Mouse (Mus musculus): Measurements from ENCODE around the gene Smpdl3a.
A peak's percentile ranks its signal among the peaks of the same experiment; 100 is the strongest.

The Smpdl3a gene

GRCm38 (mm10) chr10:57794018-57794417, at the start of gene Smpdl3a:
Gene Smpdl3a, plus strand, starts transcription at chr10:57794335.
- no peak for DNase-seq

GRCm38 (mm10) chr10:57745452-57745851, 48.7 kb upstream of the Smpdl3a start:
- no peak for DNase-seq

GRCm38 (mm10) chr10:57747127-57747526, 47.0 kb upstream of the Smpdl3a start:
- DNase-seq, result no peak

- DNase-seq, result no peak
Measured at GRCm38 (mm10) chr10:57753343-57753742, 40.8 kb upstream of the Smpdl3a start.

GRCm38 (mm10) chr10:57755201-57755736, 38.9 kb upstream of the Smpdl3a start:
- no peak for DNase-seq

- DNase-seq, result no peak
Measured at GRCm38 (mm10) chr10:57758999-57759398, 35.1 kb upstream of the Smpdl3a start.

- no peak for DNase-seq
Measured at GRCm38 (mm10) chr10:57760694-57761093, 33.4 kb upstream of the Smpdl3a start.

- DNase-seq, result no peak
Measured at GRCm38 (mm10) chr10:57763044-57763443, 31.1 kb upstream of the Smpdl3a start.

- no peak for DNase-seq
Measured at GRCm38 (mm10) chr10:57783289-57784130, 10.6 kb upstream of the Smpdl3a start.

GRCm38 (mm10) chr10:57784131-57784875, 9.8 kb upstream of the Smpdl3a start:
- peak; percentile 85 for DNase-seq

GRCm38 (mm10) chr10:57784876-57785150, 9.3 kb upstream of the Smpdl3a start, which contains the start of gene Fabp7:
Gene Fabp7, plus strand, starts transcription at chr10:57784881.
- no peak for DNase-seq

- DNase-seq, result no peak
Measured at GRCm38 (mm10) chr10:57785552-57785951, 8.6 kb upstream of the Smpdl3a start.

GRCm38 (mm10) chr10:57792957-57793356, 1.2 kb upstream of the Smpdl3a start:
- no peak for DNase-seq

GRCm38 (mm10) chr10:57794491-57795461, 641 bp downstream of the Smpdl3a start:
- peak; percentile 30 for DNase-seq

- DNase-seq, result no peak
Measured at GRCm38 (mm10) chr10:57795542-57795941, 1.4 kb downstream of the Smpdl3a start.

GRCm38 (mm10) chr10:57796057-57796456, 1.9 kb downstream of the Smpdl3a start:
- no peak for DNase-seq

GRCm38 (mm10) chr10:57799486-57799885, 5.4 kb downstream of the Smpdl3a start:
- no peak for DNase-seq

GRCm38 (mm10) chr10:57807754-57808153, 13.6 kb downstream of the Smpdl3a start:
- no peak for DNase-seq

- no peak for DNase-seq
Measured at GRCm38 (mm10) chr10:57812161-57812856, 18.2 kb downstream of the Smpdl3a start.

GRCm38 (mm10) chr10:57814295-57814694, 20.2 kb downstream of the Smpdl3a start:
- no peak for DNase-seq

- DNase-seq, result no peak
Measured at GRCm38 (mm10) chr10:57815869-57816268, 21.7 kb downstream of the Smpdl3a start.

GRCm38 (mm10) chr10:57819209-57819608, 25.1 kb downstream of the Smpdl3a start:
- no peak for DNase-seq
